Mouse (Mus musculus): ENCODE measurements at regions not wholly inside any gene's neighbourhood (a gene's known extent, or its start where the extent isn't known, plus 50 kb on each side); places are given as distances from the start of the nearest gene placed in this dataset.
A peak's percentile ranks its signal among the peaks of the same experiment; 100 is the strongest.

- H3K4me2 ChIP-seq = no peak overlapping the region
- no peak overlapping the region for H3K27ac ChIP-seq (ENCODE audit: poor library complexity, severe bottlenecking)
- 58% methylated on average over 3 of the region's 3 CpGs for WGBS
- no peak overlapping the region for H3K9ac ChIP-seq
- H3K4me1 ChIP-seq (replicated peaks) = 0 out of 2 replicates have a peak, but pooled peaks cover 5% of the 10 kb centered on the region
- no peak overlapping the region for H3K4me3 ChIP-seq
- H3K36me3 ChIP-seq = no peaks in the 10 kb centered on the region
- H3K9me3 ChIP-seq (replicated peaks) = no peaks in the 10 kb centered on the region
- ATAC-seq (ENCODE audit: insufficient number of reproducible peaks, low FRiP score) = no peak
- peaks cover 10% of the 10 kb centered on the region; the same call in 1 of the 2 replicates for H3K27me3 ChIP-seq (replicated peaks)
Measured at GRCm38 (mm10) chr6:99864949-99865348, 138.8 kb upstream of the Prok2 start.

- Histone ChIP-seq H3K27me3 (replicated peaks) (peaks cover 9% of the 10 kb centered on the region; the same call in 1 of the 2 replicates), H3K4me3 (no peak overlapping the region), H3K36me3 (no peaks in the 10 kb centered on the region), H3K9me3 (replicated peaks) (no peaks in the 10 kb centered on the region), H3K9ac (no peak overlapping the region), H3K4me2 (no peak overlapping the region), H3K27ac (ENCODE audit: poor library complexity, severe bottlenecking) (no peak overlapping the region), H3K4me1 (replicated peaks) (0 out of 2 replicates have a peak, but pooled peaks cover 5% of the 10 kb centered on the region)
- WGBS = 64% methylated on average over 9 of the region's 9 CpGs
- no peak for ATAC-seq (ENCODE audit: insufficient number of reproducible peaks, low FRiP score)
Measured at GRCm38 (mm10) chr6:99863418-99863817, 137.2 kb upstream of the Prok2 start.

GRCm38 (mm10) chr6:99857411-99857810 lies 131.2 kb upstream of the Prok2 start:
- H3K9ac ChIP-seq = no peak overlapping the region
- no peaks in the 10 kb centered on the region; the same call in 1 of the 2 replicates for H3K27me3 ChIP-seq (replicated peaks)
- 63% methylated on average over 6 of the region's 6 CpGs for WGBS
- H3K4me1 ChIP-seq (replicated peaks) = no peaks in the 10 kb centered on the region
- no peaks in the 10 kb centered on the region for H3K9me3 ChIP-seq (replicated peaks)
- no peak overlapping the region for H3K4me2 ChIP-seq
- H3K27ac ChIP-seq (ENCODE audit: poor library complexity, severe bottlenecking) = no peak overlapping the region
- H3K4me3 ChIP-seq = no peak overlapping the region
- no peak for ATAC-seq (ENCODE audit: insufficient number of reproducible peaks, low FRiP score)
- no peaks in the 10 kb centered on the region for H3K36me3 ChIP-seq

- Histone ChIP-seq H3K9me3 (replicated peaks) (no peaks in the 10 kb centered on the region), H3K4me3 (no peak overlapping the region), H3K4me1 (replicated peaks) (no peaks in the 10 kb centered on the region), H3K36me3 (no peaks in the 10 kb centered on the region), H3K9ac (no peak overlapping the region), H3K27ac (ENCODE audit: poor library complexity, severe bottlenecking) (no peak overlapping the region), H3K27me3 (replicated peaks) (peaks cover 3% of the 10 kb centered on the region; the same call in 1 of the 2 replicates), H3K4me2 (no peak overlapping the region)
- ATAC-seq (ENCODE audit: insufficient number of reproducible peaks, low FRiP score) = no peak
- 48% methylated on average over 3 of the region's 3 CpGs for WGBS
Measured at GRCm38 (mm10) chr6:99853716-99854115, 127.5 kb upstream of the Prok2 start.

GRCm38 (mm10) chr6:99850706-99851105 lies 124.5 kb upstream of the Prok2 start:
- Histone ChIP-seq H3K4me2 (no peak overlapping the region), H3K9ac (no peak overlapping the region), H3K4me3 (no peak overlapping the region), H3K27ac (ENCODE audit: poor library complexity, severe bottlenecking) (no peak overlapping the region), H3K4me1 (replicated peaks) (no peaks in the 10 kb centered on the region), H3K36me3 (no peaks in the 10 kb centered on the region), H3K27me3 (replicated peaks) (0 out of 2 replicates have a peak, but pooled peaks cover 3% of the 10 kb centered on the region), H3K9me3 (replicated peaks) (no peaks in the 10 kb centered on the region)
- ATAC-seq (ENCODE audit: insufficient number of reproducible peaks, low FRiP score) = no peak
- 69% methylated on average over 1 of the region's 1 CpGs for WGBS

GRCm38 (mm10) chr6:99845508-99845846 lies 119.3 kb upstream of the Prok2 start:
- Histone ChIP-seq H3K9ac (no peak overlapping the region), H3K4me2 (no peak overlapping the region), H3K36me3 (no peaks in the 10 kb centered on the region), H3K27me3 (replicated peaks) (peaks cover 27% of the 10 kb centered on the region; the same call in 1 of the 2 replicates), H3K9me3 (replicated peaks) (no peaks in the 10 kb centered on the region), H3K4me1 (replicated peaks) (no peaks in the 10 kb centered on the region), H3K4me3 (no peak overlapping the region), H3K27ac (ENCODE audit: poor library complexity, severe bottlenecking) (no peak overlapping the region)
- 63% methylated on average over 4 of the region's 4 CpGs for WGBS
- no peak for ATAC-seq (ENCODE audit: insufficient number of reproducible peaks, low FRiP score)

- no peak for ATAC-seq (ENCODE audit: insufficient number of reproducible peaks, low FRiP score)
- H3K4me3 ChIP-seq = no peak overlapping the region
- no peak overlapping the region for H3K4me2 ChIP-seq
- H3K27me3 ChIP-seq (replicated peaks) = peaks cover 27% of the 10 kb centered on the region; the same call in 1 of the 2 replicates
- H3K27ac ChIP-seq (ENCODE audit: poor library complexity, severe bottlenecking) = no peak overlapping the region
- no peak overlapping the region for H3K9ac ChIP-seq
- no peaks in the 10 kb centered on the region for H3K9me3 ChIP-seq (replicated peaks)
- H3K36me3 ChIP-seq = no peaks in the 10 kb centered on the region
- 39% methylated on average over 4 of the region's 4 CpGs for WGBS
- H3K4me1 ChIP-seq (replicated peaks) = no peaks in the 10 kb centered on the region
Measured at GRCm38 (mm10) chr6:99844775-99845507, 118.7 kb upstream of the Prok2 start.

- no peaks in the 10 kb centered on the region for H3K36me3 ChIP-seq
- no peak overlapping the region for H3K9ac ChIP-seq
- ATAC-seq (ENCODE audit: insufficient number of reproducible peaks, low FRiP score) = no peak
- H3K9me3 ChIP-seq (replicated peaks) = no peaks in the 10 kb centered on the region
- H3K27me3 ChIP-seq (replicated peaks) = peaks cover 24% of the 10 kb centered on the region; the same call in 1 of the 2 replicates
- 58% methylated on average over 3 of the region's 3 CpGs for WGBS
- no peak overlapping the region for H3K4me3 ChIP-seq
- no peak overlapping the region for H3K27ac ChIP-seq (ENCODE audit: poor library complexity, severe bottlenecking)
- no peaks in the 10 kb centered on the region for H3K4me1 ChIP-seq (replicated peaks)
- no peak overlapping the region for H3K4me2 ChIP-seq
Measured at GRCm38 (mm10) chr6:99843507-99843906, 117.3 kb upstream of the Prok2 start.

GRCm38 (mm10) chr6:99842723-99843122 lies 116.5 kb upstream of the Prok2 start:
- Histone ChIP-seq H3K27ac (ENCODE audit: poor library complexity, severe bottlenecking) (no peak overlapping the region), H3K4me3 (no peak overlapping the region), H3K4me2 (no peak overlapping the region), H3K36me3 (no peaks in the 10 kb centered on the region), H3K9ac (no peak overlapping the region), H3K4me1 (replicated peaks) (no peaks in the 10 kb centered on the region), H3K9me3 (replicated peaks) (no peaks in the 10 kb centered on the region), H3K27me3 (replicated peaks) (peaks cover 24% of the 10 kb centered on the region; the same call in 1 of the 2 replicates)
- ATAC-seq (ENCODE audit: insufficient number of reproducible peaks, low FRiP score) = no peak

- Histone ChIP-seq H3K4me3 (no peak overlapping the region), H3K27me3 (replicated peaks) (peaks cover 24% of the 10 kb centered on the region; the same call in 1 of the 2 replicates), H3K9me3 (replicated peaks) (no peaks in the 10 kb centered on the region), H3K27ac (ENCODE audit: poor library complexity, severe bottlenecking) (no peak overlapping the region), H3K36me3 (no peaks in the 10 kb centered on the region), H3K4me2 (no peak overlapping the region), H3K4me1 (replicated peaks) (no peaks in the 10 kb centered on the region), H3K9ac (no peak overlapping the region)
- WGBS = 82% methylated on average over 6 of the region's 6 CpGs
- no peak for ATAC-seq (ENCODE audit: insufficient number of reproducible peaks, low FRiP score)
Measured at GRCm38 (mm10) chr6:99840823-99841222, 114.6 kb upstream of the Prok2 start.

GRCm38 (mm10) chr6:99833323-99833722 lies 107.1 kb upstream of the Prok2 start:
- H3K9ac ChIP-seq = no peak overlapping the region
- no peak overlapping the region for H3K27ac ChIP-seq (ENCODE audit: poor library complexity, severe bottlenecking)
- no peak overlapping the region for H3K4me3 ChIP-seq
- H3K36me3 ChIP-seq = no peaks in the 10 kb centered on the region
- peaks cover 5% of the 10 kb centered on the region; the same call in 1 of the 2 replicates for H3K27me3 ChIP-seq (replicated peaks)
- no peak overlapping the region for H3K4me2 ChIP-seq
- WGBS = 28% methylated on average over 3 of the region's 3 CpGs
- H3K9me3 ChIP-seq (replicated peaks) = no peaks in the 10 kb centered on the region
- peak; percentile 66; the same call in 1 of the 2 replicates for ATAC-seq (ENCODE audit: insufficient number of reproducible peaks, low FRiP score)
- H3K4me1 ChIP-seq (replicated peaks) = 0 out of 2 replicates have a peak, but pooled peaks cover 5% of the 10 kb centered on the region

GRCm38 (mm10) chr6:99827625-99828024 lies 101.4 kb upstream of the Prok2 start:
- Histone ChIP-seq H3K4me3 (no peak overlapping the region), H3K9ac (no peak overlapping the region), H3K4me2 (no peak overlapping the region), H3K27me3 (replicated peaks) (peaks cover 19% of the 10 kb centered on the region; the same call in 1 of the 2 replicates), H3K4me1 (replicated peaks) (peaks cover 13% of the 10 kb centered on the region), H3K36me3 (no peaks in the 10 kb centered on the region), H3K27ac (ENCODE audit: poor library complexity, severe bottlenecking) (no peak overlapping the region), H3K9me3 (replicated peaks) (no peaks in the 10 kb centered on the region)
- 87% methylated on average over 5 of the region's 5 CpGs for WGBS
- ATAC-seq (ENCODE audit: insufficient number of reproducible peaks, low FRiP score) = no peak

Measured in heart, embryonic 12.5 days (tissue).